ENCODE assay signal across 25 mouse cellular contexts in genomic region chr2:77835781-77836180, GRCm38 (mm10). TPM values are rescaled to one million over a fixed set of nuclear protein-coding genes. Genes with fewer than 3 reads are reported as not detected.
DNase-seq lines count a peak whose midpoint lies in the region; ATAC-seq and TF ChIP-seq lines count a peak whose summit lies in the region.
"Had no signal": no experiment of that assay in that cellular context is flagged by ENCODE, and none has a peak within 500 bp of the region (broad histone marks: within the 10 kb centered on the region; RNA-seq: fewer than 3 reads in every experiment).

No protein-coding gene starts in this region.

- H3K4me2 ChIP-seq in hindbrain, postnatal 0 days (ENCODE audit: low read depth, low read length) = no peak overlapping the region
- H3K4me2 ChIP-seq in hindbrain, embryonic 14.5 days (replicated peaks) = no peak overlapping the region
- H3K4me2 ChIP-seq: embryonic facial prominence, embryonic 15.5 days; forebrain, embryonic 15.5 days; heart, embryonic 13.5 days; hindbrain, embryonic 12.5 days had no signal

- intact Hi-C loops in left cerebral cortex, postnatal 4 days (cut with DNase I) = no loop called here

- H3K36me3 ChIP-seq in hindbrain, postnatal 0 days (ENCODE audit: insufficient read depth, low read length) = no peaks in the 10 kb centered on the region
- no peaks in the 10 kb centered on the region for H3K36me3 ChIP-seq in hindbrain, embryonic 14.5 days (replicated peaks; ENCODE audit: control insufficient read depth, insufficient read depth)
- no peaks in the 10 kb centered on the region for H3K36me3 ChIP-seq in midbrain, embryonic 10.5 days
- H3K36me3 ChIP-seq: embryonic facial prominence, embryonic 15.5 days; forebrain, embryonic 10.5 days; forebrain, embryonic 15.5 days; heart, embryonic 13.5 days; hindbrain, embryonic 12.5 days had no signal

- H3K9me3 ChIP-seq in hindbrain, postnatal 0 days (ENCODE audit: low read length) = no peaks in the 10 kb centered on the region
- no peaks in the 10 kb centered on the region for H3K9me3 ChIP-seq in hindbrain, embryonic 14.5 days (ENCODE audit: control insufficient read depth, low read length)
- no peaks in the 10 kb centered on the region for H3K9me3 ChIP-seq in midbrain, embryonic 10.5 days (replicated peaks)
- H3K9me3 ChIP-seq: embryonic facial prominence, embryonic 15.5 days; forebrain, embryonic 10.5 days; forebrain, embryonic 15.5 days; heart, embryonic 13.5 days; hindbrain, embryonic 12.5 days had no signal

- H3K9ac ChIP-seq in hindbrain, postnatal 0 days (replicated peaks; ENCODE audit: low read length) = no peak overlapping the region
- no peak overlapping the region for H3K9ac ChIP-seq in hindbrain, embryonic 14.5 days
- H3K9ac ChIP-seq: embryonic facial prominence, embryonic 15.5 days; forebrain, embryonic 15.5 days; heart, embryonic 13.5 days; hindbrain, embryonic 12.5 days had no signal

- TF ChIP-seq CTCF in hindbrain, postnatal 0 days (IDR thresholded peaks at IDR 0.05; ENCODE audit: low read depth) = peak; percentile 19; the same call in 1 of the 2 replicates

- DNase-seq in cerebellum, postnatal 10 days = peak; percentile 57 to 63
- DNase-seq in cerebellum, postnatal 4 days (ENCODE audit: low spot score in 2 of 2) = no peak
- DNase-seq in hindbrain, postnatal 0 days (ENCODE audit: low spot score) = no peak
- DNase-seq in hindbrain, embryonic 14.5 days (ENCODE audit: low spot score) = no peak
- DNase-seq in left cerebral cortex, postnatal 4 days = peak; percentile 8
- no peak for DNase-seq in left cerebral cortex, adult 8-10 months (ENCODE audit: low spot score in 2 of 2)
- peak; percentile 35 for DNase-seq in ZHBTc4 (ENCODE audit: low read depth, low spot score)
- DNase-seq in midbrain, embryonic 10.5 days (ENCODE audit: low spot score) = no peak
- DNase-seq: adrenal gland, postnatal 10 days; B cell, adult 2 months; cerebellum, adult 11-12 months; cerebellum, adult 9-10 months; embryo, embryonic 11 days; gastrocnemius, postnatal 10 days; heart, adult 18-20 months; heart, postnatal 4 days had no signal

- H3K4me1 ChIP-seq in hindbrain, postnatal 0 days (ENCODE audit: insufficient read depth, low read length) = no peaks in the 10 kb centered on the region
- no peaks in the 10 kb centered on the region for H3K4me1 ChIP-seq in hindbrain, embryonic 14.5 days (replicated peaks; ENCODE audit: control insufficient read depth, insufficient read depth, low read length)
- peaks cover under 1% of the 10 kb centered on the region; the same call in 1 of the 2 replicates for H3K4me1 ChIP-seq in midbrain, embryonic 10.5 days
- H3K4me1 ChIP-seq: embryonic facial prominence, embryonic 15.5 days; forebrain, embryonic 10.5 days; forebrain, embryonic 15.5 days; heart, embryonic 13.5 days; hindbrain, embryonic 12.5 days had no signal

- no peaks in the 10 kb centered on the region for H3K27me3 ChIP-seq in hindbrain, postnatal 0 days (ENCODE audit: insufficient read depth, low read length)
- no peaks in the 10 kb centered on the region for H3K27me3 ChIP-seq in hindbrain, embryonic 14.5 days (ENCODE audit: control insufficient read depth, insufficient read depth, low read length)
- H3K27me3 ChIP-seq in midbrain, embryonic 10.5 days (ENCODE audit: low read depth, poor library complexity, severe bottlenecking) = no peaks in the 10 kb centered on the region
- H3K27me3 ChIP-seq: embryonic facial prominence, embryonic 15.5 days; forebrain, embryonic 15.5 days; heart, embryonic 13.5 days; hindbrain, embryonic 12.5 days had no signal

- no peak overlapping the region for H3K27ac ChIP-seq in hindbrain, postnatal 0 days
- no peak overlapping the region for H3K27ac ChIP-seq in hindbrain, embryonic 14.5 days
- no peak overlapping the region for H3K27ac ChIP-seq in midbrain, embryonic 10.5 days (replicated peaks)
- H3K27ac ChIP-seq: embryonic facial prominence, embryonic 15.5 days; forebrain, embryonic 10.5 days; forebrain, embryonic 15.5 days; heart, embryonic 13.5 days; hindbrain, embryonic 12.5 days had no signal

- WGBS in hindbrain, postnatal 0 days = 62% methylated on average over 3 of the region's 3 CpGs
- WGBS in hindbrain, embryonic 14.5 days = 60% methylated on average over 3 of the region's 3 CpGs
- 58% methylated on average over 3 of the region's 3 CpGs for WGBS in midbrain, embryonic 10.5 days

- H3K4me3 ChIP-seq in hindbrain, postnatal 0 days (ENCODE audit: low read length) = no peak overlapping the region
- no peak overlapping the region for H3K4me3 ChIP-seq in hindbrain, embryonic 14.5 days (replicated peaks; ENCODE audit: low read length)
- H3K4me3 ChIP-seq in midbrain, embryonic 10.5 days = no peak overlapping the region
- H3K4me3 ChIP-seq: embryonic facial prominence, embryonic 15.5 days; erythroblast, embryonic 14.5 days; forebrain, embryonic 10.5 days; forebrain, embryonic 15.5 days; heart, embryonic 13.5 days; hindbrain, embryonic 12.5 days had no signal

- ATAC-seq in hindbrain, postnatal 0 days = no peak
- ATAC-seq in hindbrain, embryonic 14.5 days (ENCODE audit: low FRiP score) = no peak
- ATAC-seq: CD4-positive, CD25-positive, alpha-beta regulatory T cell, adult 4 months; forebrain, embryonic 15.5 days; intestine, embryonic 16.5 days had no signal

RNA-seq across cellular contexts. Expression of gene Zfp385b, which starts 16.3 kb away (rescaled TPM):
- 10.2 and 15.5 TPM in 2 replicates for total RNA-seq in hindbrain, postnatal 0 days (2014; rRNA removed)
- 22.4 and 23.4 TPM in 2 replicates for polyA plus RNA-seq in hindbrain, postnatal 0 days (2015; fragmentation: Nextera tagmentation; extraction: Ambion mirVana)
- 14.1 and 14.5 TPM in 2 replicates for polyA plus RNA-seq in hindbrain, embryonic 14.5 days (2014; fragmentation: Nextera tagmentation; extraction: Ambion mirVana)
- 10 to 100 TPM; 30.5 to 33.0 TPM for total RNA-seq in left cerebral cortex, postnatal 4 days (2021)
- total RNA-seq in left cerebral cortex, adult 8-10 months (2022) = 10 to 100 TPM; 54.3 to 59.0 (median 56.3) TPM
- 1.5 and 1.6 TPM in 2 replicates for polyA plus RNA-seq in midbrain, embryonic 10.5 days (2016; fragmentation: Nextera tagmentation; extraction: Ambion mirVana)
- total RNA-seq: common myeloid progenitor, adult 5-6 weeks had no signal
- polyA plus RNA-seq: erythroblast, embryonic 14.5 days had no signal

Comparison
In these comparisons a context has a peak if more than half of its experiments do, and no peak if none do; other contexts are left out.
1. DNase-seq: peak in cerebellum, postnatal 10 days (2 of 2), left cerebral cortex, postnatal 4 days (single experiment) and ZHBTc4 (single experiment); none in cerebellum, postnatal 4 days (0 of 2), hindbrain, postnatal 0 days (single experiment), hindbrain, embryonic 14.5 days (single experiment), left cerebral cortex, adult 8-10 months (0 of 2) and midbrain, embryonic 10.5 days (single experiment).